Mouse (Mus musculus) left cerebral cortex, postnatal 25 days (tissue): ENCODE measurements around the gene Slc6a12. TPM values are rescaled to one million over a fixed set of nuclear protein-coding genes. Genes with fewer than 3 reads are reported as not detected.

ENCODE experiments used
- DNase-seq, 2 experiments: peaks; one replicate each; pipeline ENCODE4 v3.0.0; 2022; ENCODE audit warnings: low spot score in 2 of 2, mixed read lengths in 1 of 2
- intact Hi-C: fragments of 180-260 bp; cut with DNase I; formaldehyde crosslinking; loops from one replicate; pipeline ENCODE4 v1.15.1; 2025
- microRNA-seq, 2 experiments: library from miRNA; unstranded; fragments of <30 nt; microRNA quantifications; one replicate each; pipeline ENCODE4 v1.2.0; 2022
- total RNA-seq, 2 experiments: library from RNA; stranded (reverse); gene quantifications; 2 replicates each; pipeline ENCODE4 v1.2.3; 2021

Slc6a12 gene
- total RNA-seq, 2 experiments from 2014 or later = 0.89 to 1.1 TPM

DNA sequence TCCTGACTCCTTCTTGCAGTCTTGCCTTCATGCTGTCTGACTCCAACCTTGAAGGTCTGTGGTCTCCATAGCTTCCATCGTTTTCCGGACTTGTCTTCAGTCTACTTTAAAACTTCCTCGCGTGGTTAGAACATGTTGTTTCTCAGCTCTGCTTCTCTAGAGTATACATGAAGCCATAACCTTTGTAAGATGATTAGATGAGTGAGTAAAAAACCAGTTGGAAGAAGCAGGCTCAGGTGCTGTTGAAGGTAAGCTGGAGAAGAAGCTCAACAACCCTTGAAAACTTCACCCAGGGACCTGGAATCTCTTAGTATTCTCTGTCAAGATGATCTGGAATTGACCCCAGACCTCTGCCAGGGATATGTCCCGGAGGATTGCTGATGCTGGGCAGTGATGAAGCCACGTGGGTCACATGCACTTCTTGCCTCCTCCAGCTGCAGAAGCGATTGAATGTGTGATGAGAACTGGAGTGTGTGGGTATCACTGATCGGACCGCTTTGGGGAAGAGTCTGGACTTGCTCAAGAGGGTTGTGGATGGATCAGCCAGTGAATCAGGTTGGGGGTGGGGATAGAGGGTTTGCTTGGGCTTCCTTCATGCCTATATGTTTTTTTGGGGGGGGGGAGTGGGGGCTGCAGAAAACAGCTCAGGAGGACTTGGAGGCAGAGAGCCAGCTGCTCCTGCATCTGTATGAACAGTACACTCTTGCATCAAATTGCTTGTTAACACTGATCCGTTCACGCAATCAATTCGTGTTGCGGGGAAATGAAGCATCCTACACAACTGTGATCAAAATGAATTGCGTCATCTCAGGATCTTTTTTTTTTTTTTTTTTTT lies 59.2 kb downstream of the Slc6a12 start:
- intact Hi-C loops = no loop called here
- no peak for DNase-seq

DNA sequence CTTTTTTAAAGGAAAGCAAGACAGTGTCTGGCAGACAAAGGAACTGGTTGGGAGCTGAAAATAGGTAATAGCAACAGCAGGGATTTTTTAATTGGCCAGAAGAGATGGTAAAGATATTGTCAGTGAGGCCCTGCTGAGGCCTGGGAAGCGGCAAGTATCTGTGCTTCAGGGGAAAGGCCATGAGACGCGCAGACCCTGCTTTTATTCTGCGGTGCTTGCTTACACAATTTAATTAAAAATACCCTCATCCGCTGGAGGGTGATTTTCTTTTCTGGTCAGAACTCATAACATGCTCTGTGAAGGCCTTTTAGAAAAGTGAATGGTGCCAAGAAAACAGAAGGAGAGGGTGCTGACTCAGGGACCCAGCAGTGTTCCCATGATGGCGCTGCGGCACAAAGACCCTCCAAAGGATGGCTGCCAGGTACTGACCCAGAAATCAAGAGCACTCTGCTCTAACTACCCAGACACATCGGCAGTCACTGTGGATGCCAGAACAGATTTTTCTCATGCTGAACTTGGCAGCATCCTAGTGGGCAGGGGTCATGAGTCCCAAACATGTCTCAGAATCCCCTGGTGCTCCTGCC lies 59.9 kb downstream of the Slc6a12 start:
- intact Hi-C loops = no loop called here
- DNase-seq = peak in 1 of 2 experiments; percentile 36

DNA sequence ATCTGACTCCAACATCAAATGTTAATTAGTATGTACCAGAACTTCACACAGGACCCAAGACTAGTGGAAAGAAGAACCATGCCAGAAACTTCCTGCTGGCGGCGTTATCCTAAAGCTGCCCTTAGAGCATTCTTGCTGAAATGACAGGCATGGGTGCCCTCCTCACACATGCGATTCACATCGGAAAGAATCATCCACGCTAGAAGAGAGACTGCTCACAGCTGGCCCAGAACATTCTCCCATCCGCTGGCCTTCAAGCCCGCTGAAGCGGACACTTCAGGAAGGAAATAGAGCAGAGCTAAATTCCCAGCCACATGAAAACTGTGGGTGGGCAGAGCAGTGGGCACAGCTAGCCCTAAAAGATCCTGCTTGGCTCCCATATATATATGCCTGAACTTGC lies 62.4 kb downstream of the Slc6a12 start:
- DNase-seq = peak in 1 of 2 experiments; percentile 28
- intact Hi-C loops = loop anchor here (5.0 kb wide), 1 partner anchor 67 kb away; the partner anchor contains the start of gene Iqsec3

DNA sequence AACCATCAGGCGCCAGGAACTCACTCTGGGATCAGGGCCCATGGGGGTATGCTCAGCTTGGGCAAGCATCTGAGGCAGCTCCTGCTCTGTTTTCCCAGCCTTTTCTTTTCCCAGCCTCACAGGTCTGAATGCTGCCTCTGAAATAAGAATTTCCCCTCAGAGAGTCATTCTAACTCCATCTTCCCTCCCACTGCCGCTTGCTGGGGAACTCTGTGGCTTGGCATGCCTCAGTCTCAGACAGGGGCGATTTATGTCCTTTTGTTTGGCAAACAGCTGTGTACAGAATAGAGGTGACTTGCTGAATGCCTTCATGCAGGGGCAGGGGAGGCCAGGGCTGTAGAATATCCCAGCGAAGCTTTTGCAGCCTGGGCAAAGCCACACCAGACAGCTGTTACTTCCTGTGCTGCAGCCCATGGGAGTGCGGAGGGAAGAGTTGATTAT lies 64.7 kb downstream of the Slc6a12 start:
- DNase-seq = peak in 1 of 2 experiments; percentile 26
- intact Hi-C loops = loop anchor here (5.0 kb wide), 1 partner anchor 65 kb away; the partner anchor contains the start of gene Iqsec3

DNA sequence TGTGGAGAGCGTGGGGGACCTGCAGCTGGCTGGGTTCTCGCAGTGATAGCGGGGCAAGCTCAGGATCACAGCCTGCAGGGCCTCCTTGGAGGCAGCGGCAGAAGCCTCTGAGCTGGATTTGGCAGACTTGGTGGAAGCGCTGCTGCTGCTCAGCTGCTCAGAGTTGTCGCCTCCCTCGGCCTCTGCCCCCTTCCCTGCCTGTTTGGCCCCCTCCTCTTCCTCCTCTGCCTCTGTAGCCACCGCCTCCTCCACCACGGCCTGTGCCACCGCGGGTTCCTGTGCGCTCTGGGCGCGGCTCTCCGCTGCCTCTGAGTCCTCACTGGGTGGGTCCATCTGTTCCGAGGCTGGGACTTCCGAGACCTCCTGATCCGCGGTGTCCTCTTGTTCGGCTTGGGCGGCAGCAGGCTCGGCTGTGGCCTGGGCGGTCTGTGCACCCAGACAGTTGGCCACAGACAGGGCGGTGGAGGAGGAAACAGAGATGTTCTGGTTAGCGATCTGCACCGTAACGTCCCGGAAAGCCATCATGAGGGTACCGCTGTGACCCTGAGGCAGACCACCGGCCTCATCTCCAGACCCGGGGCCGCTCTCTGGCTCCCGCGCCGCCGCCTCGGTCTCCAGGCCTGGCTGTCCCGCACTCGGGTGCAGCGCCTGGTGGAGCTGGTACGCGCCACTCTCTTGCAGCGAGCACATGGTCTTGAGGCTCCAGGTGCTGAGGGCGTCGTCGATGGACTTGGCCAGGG lies 69.9 kb downstream of the Slc6a12 start:
- no peak for DNase-seq
- intact Hi-C loops = no loop called here

Small RNA genes lying within 50 kb of the gene (microRNA-seq; reads per million reads assigned to microRNA genes)
- 0 reads per million in 2 experiments for gene Gm24855

Other genes starting within 250 kb of the Slc6a12 start
- 100 to 1,000 TPM; 110 to 127 TPM for gene Mical3, start 212.1 kb upstream of the Slc6a12 start, total RNA-seq
- 10 to 100 TPM; 13.4 to 15.3 TPM for gene Pex26, start 159.4 kb upstream of the Slc6a12 start, total RNA-seq
- gene Tuba8, start 132.4 kb upstream of the Slc6a12 start, total RNA-seq = 10 to 100 TPM; 10.3 to 10.6 TPM
- gene Usp18, start 97.2 kb upstream of the Slc6a12 start, total RNA-seq = 1 to 10 TPM in 1 of 2 experiments, under 1 TPM in 1; 0.39 to 1.1 TPM
- 10 to 100 TPM; 12.5 to 20.7 TPM for gene Slc6a13, start 42.8 kb upstream of the Slc6a12 start, total RNA-seq
- 10 to 100 TPM; 97.6 to 98.3 TPM for gene Iqsec3, start 130.6 kb downstream of the Slc6a12 start, total RNA-seq